Mouse (Mus musculus) cortical plate, adult 2 months (tissue): ENCODE measurements around the gene Tacr1. TPM values are rescaled to one million over a fixed set of nuclear protein-coding genes. Genes with fewer than 3 reads are reported as not detected.

Source experiments
- H3K27ac ChIP-seq: fragments of 200-500 bp; 2 replicates; pipeline ENCODE4 v1.5.1; 2012; ENCODE audit warnings: low read length, control low read depth, inconsistent platforms; ENCODE audit not compliant: insufficient read depth
- H3K4me1 ChIP-seq: fragments of 200-500 bp; 2 replicates; pipeline ENCODE4 v1.6.1; 2011; ENCODE audit warnings: low read length; ENCODE audit not compliant: control insufficient read depth, insufficient read depth
- H3K4me3 ChIP-seq: fragments of 200-500 bp; 2 replicates; pipeline ENCODE4 v1.5.1; 2011; ENCODE audit warnings: mild to moderate bottlenecking, low read length, control low read depth; ENCODE audit not compliant: insufficient read depth
- CTCF ChIP-seq: fragments of 200-500 bp; IDR thresholded peaks from 2 replicates; pipeline ENCODE4 v1.5.1; 2011; ENCODE audit warnings: mild to moderate bottlenecking, control low read depth, low read length; ENCODE audit not compliant: insufficient read depth; ENCODE audit errors: extremely low read depth
- POLR2A ChIP-seq: fragments of 200-500 bp; IDR thresholded peaks from 2 replicates; pipeline ENCODE4 v1.6.1; 2011; ENCODE audit warnings: mild to moderate bottlenecking, low read length, control low read depth; ENCODE audit not compliant: insufficient read depth; ENCODE audit errors: extremely low read depth
- polyA plus RNA-seq: library from polyadenylated mRNA; depleted of rRNA; stranded (reverse); fragments of >200 nt; gene quantifications from 2 replicates; pipeline ENCODE4 v1.2.3, GENCODE M21; 2012

The Tacr1 gene
- polyA plus RNA-seq, 1 experiment, result 0.94 TPM

DNA sequence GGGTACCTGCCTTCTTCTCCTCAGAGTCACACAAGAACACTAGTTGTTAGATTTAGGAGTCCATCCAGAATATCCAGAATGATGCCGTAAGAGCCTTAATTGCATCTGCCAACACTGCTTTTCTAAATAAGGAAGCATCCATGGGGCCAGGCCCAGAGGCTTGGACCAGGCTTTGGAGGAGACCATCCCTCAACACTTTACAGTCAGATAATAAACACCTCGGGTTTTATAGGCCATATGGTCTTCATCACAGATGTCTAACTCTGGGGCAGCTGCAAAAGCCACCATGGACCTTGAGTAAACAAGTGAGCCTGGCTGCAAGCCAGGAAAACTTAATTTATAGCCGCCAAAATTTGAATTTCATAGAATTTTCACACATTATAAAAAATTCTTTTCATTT is 53.1 kb downstream of the Tacr1 start:
- no peaks in the 10 kb centered on the region for H3K4me1 ChIP-seq
- no peak overlapping the region for H3K4me3 ChIP-seq
- TF ChIP-seq CTCF, result no peak
- TF ChIP-seq POLR2A, result no peak
- no peak overlapping the region for H3K27ac ChIP-seq

DNA sequence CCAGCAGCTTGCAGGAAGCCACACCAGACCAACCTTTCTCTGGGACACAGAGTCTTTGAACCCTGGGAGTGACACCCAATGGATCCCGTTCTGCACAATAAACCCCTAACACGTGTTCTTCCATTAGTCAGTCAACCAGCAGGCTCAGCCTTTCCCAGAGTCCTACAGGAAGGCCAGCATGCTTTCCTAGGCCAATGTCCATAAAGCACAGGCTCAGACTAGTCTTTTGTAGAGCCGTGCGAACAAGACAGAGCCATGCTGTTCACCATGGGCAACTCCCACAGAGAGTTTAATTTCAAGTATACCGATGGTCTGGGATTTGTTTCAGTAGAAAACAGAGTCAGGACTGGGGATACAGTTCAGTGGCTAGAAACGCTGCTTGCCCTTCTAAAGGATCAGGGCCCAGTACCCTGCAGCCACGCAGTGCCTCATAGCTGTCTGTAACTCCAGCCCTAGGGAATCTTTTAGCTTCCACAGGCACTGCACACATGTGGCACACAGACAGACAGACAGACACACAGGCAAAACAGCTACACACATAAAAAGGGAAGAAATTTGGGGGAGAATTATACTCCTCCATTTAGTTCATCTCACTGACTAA is 55.1 kb downstream of the Tacr1 start:
- Histone ChIP-seq H3K4me3 (no peak overlapping the region), H3K4me1 (no peaks in the 10 kb centered on the region), H3K27ac (no peak overlapping the region)
- TF ChIP-seq POLR2A, result no peak
- TF ChIP-seq CTCF, result no peak

- no peak overlapping the region for H3K27ac ChIP-seq
- TF ChIP-seq POLR2A (no peak), CTCF (no peak)
- H3K4me3 ChIP-seq, result no peak overlapping the region
- no peaks in the 10 kb centered on the region for H3K4me1 ChIP-seq
Measured at GRCm38 (mm10) chr6:82458762-82459389, 56.7 kb downstream of the Tacr1 start.

DNA sequence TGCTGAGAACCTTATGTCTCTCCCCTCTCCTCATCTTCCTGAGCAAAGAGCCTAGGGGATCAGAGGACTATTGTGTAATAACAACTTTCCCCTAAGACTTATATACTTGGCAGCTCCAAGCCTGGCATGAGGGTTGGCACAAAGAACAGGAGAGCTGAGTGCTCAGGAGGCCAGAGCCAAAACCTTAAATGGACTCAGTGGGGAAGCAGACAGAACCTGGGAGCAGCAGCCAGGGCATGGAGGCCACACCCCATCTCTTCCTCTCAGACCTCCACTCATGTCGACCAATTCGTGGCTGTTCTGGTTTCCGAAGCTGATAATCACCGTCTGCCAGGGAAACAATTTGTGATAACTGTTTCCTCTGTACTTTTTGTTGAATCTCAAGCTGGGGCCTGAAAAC is 61.0 kb downstream of the Tacr1 start:
- no peak overlapping the region for H3K4me3 ChIP-seq
- no peak overlapping the region for H3K27ac ChIP-seq
- no peak for TF ChIP-seq CTCF
- no peaks in the 10 kb centered on the region for H3K4me1 ChIP-seq

GRCm38 (mm10) chr6:82474477-82474876 is 72.3 kb downstream of the Tacr1 start:
- no peak for TF ChIP-seq CTCF
- TF ChIP-seq POLR2A, result no peak
- Histone ChIP-seq H3K4me3 (no peak overlapping the region), H3K4me1 (no peaks in the 10 kb centered on the region), H3K27ac (no peak overlapping the region)

- H3K4me1 ChIP-seq, result no peaks in the 10 kb centered on the region
- no peak overlapping the region for H3K27ac ChIP-seq
- TF ChIP-seq POLR2A (no peak), CTCF (no peak)
- H3K4me3 ChIP-seq, result no peak overlapping the region
Measured at GRCm38 (mm10) chr6:82483842-82484241, 81.7 kb downstream of the Tacr1 start.

GRCm38 (mm10) chr6:82494481-82494880 is 92.3 kb downstream of the Tacr1 start:
- no peak overlapping the region for H3K4me3 ChIP-seq
- no peaks in the 10 kb centered on the region for H3K4me1 ChIP-seq
- no peak overlapping the region for H3K27ac ChIP-seq
- TF ChIP-seq POLR2A (no peak), CTCF (no peak)

DNA sequence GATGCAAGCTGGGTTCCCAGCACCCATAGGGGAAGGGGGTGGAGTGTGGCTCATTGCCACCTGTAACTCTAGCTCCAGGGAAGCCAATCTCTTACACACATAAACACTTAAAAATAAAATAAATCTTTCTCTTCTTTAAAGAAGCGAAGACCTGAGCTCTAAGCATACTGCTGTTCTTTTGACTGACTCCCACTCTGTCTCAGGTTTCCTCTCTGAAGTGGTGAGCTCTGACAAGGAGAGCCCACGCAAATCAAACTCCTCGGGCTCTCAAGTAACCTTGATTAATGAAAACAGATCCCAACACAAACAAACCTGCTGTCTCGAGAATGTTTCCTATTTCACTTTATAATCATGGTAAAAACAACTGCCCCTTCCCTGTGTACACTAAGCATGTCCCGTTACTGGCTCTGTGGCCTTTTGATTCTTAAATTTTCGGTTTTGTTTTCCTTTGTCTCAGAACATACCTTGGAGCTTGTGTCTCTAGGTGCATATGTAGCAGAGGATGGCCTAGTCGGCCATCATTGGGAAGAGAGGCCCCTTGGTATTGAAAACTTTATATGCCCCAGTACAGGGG is 108.8 kb downstream of the Tacr1 start:
- no peak overlapping the region for H3K4me3 ChIP-seq
- no peaks in the 10 kb centered on the region for H3K4me1 ChIP-seq
- no peak for TF ChIP-seq POLR2A
- H3K27ac ChIP-seq, result no peak overlapping the region

DNA sequence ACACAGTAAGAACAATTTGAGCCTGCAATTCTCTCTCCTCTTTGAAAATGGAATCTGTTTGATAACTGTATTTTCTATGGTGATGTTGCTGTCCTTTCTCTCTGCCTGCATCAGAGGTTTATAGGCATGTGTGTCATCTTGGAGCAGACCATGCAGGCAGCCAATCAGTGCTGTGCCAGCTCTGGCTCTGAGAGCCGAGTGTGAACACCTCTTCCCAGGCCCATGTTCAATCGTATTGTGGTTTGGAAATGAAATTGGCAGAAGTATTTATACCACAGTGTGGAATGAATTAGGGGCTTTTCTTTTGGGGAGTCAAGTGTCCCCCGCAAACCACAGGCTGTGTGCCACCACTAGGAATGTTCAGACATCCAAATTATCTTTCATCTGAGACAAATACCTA is 117.5 kb downstream of the Tacr1 start:
- TF ChIP-seq POLR2A (no peak), CTCF (no peak)
- H3K4me3 ChIP-seq, result no peak overlapping the region
- H3K27ac ChIP-seq, result no peak overlapping the region
- H3K4me1 ChIP-seq, result no peaks in the 10 kb centered on the region

DNA sequence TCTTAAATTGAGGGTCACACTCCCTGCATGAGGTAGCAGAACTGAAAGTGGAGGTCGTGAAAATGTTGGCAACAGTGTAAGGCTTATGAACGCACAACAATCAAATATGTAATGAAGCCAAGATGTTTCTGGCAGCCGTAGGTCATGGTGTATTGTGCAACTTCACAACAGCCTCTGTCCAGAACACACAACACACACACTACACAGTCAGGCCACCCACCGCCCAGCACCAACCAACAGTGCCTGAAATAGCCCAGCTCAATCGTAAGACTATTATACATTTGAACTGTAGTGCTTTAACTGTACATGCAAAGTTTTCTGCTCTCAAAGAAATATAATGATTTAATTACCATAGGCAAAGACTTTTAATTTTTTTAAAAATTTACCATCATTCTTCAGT is 120.4 kb downstream of the Tacr1 start:
- H3K27ac ChIP-seq, result no peak overlapping the region
- H3K4me3 ChIP-seq, result no peak overlapping the region
- TF ChIP-seq POLR2A, result no peak
- TF ChIP-seq CTCF, result no peak
- H3K4me1 ChIP-seq, result no peaks in the 10 kb centered on the region; the same call in 1 of the 2 replicates
